Mouse (Mus musculus): Measurements from ENCODE around the gene Sv2b. TPM values are rescaled to one million over a fixed set of nuclear protein-coding genes. Genes with fewer than 3 reads are reported as not detected.

Sv2b gene
- polyA plus RNA-seq, 1 experiment from 2014 or later: 1.1 TPM

- Histone ChIP-seq H3K27ac (no peak overlapping the region), H3K4me1 (replicated peaks) (no peaks in the 10 kb centered on the region), H3K4me2 (replicated peaks) (no peak overlapping the region), H3K9ac (no peak overlapping the region), H3K4me3 (replicated peaks) (no peak overlapping the region), H3K36me3 (no peaks in the 10 kb centered on the region), H3K9me3 (no peaks in the 10 kb centered on the region), H3K27me3 (replicated peaks) (no peaks in the 10 kb centered on the region)
- ATAC-seq: no peak
- 95% methylated on average over 4 of the region's 4 CpGs for WGBS
These were observed 114.7 kb downstream of the Sv2b start for GRCm38 (mm10) chr7:75194158-75194918.

DNA sequence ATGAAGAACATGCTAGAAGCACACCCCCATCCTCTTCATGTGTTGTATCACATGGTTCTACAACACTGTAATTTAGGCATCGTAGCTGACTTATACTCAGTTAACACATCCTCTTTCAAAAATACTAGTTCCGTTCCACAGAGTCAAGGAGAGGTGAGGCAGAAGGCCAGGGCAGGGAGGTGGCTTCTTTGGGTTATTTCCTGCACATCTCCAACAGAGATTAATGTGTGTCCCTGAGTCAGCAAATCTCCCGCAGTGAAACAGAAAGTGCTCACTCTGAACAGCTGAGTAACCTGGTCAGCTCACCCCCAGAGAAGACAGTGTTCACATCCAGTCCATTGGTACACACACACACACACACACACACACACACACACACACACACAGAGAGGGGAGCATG, 118.9 kb downstream of the Sv2b start:
- Histone ChIP-seq H3K27me3 (replicated peaks) (no peaks in the 10 kb centered on the region), H3K4me1 (replicated peaks) (no peaks in the 10 kb centered on the region), H3K27ac (no peak overlapping the region), H3K9ac (no peak overlapping the region), H3K4me3 (replicated peaks) (no peak overlapping the region), H3K9me3 (no peaks in the 10 kb centered on the region), H3K4me2 (replicated peaks) (no peak overlapping the region), H3K36me3 (no peaks in the 10 kb centered on the region)
- 68% methylated on average over 3 of the region's 3 CpGs for WGBS
- ATAC-seq: no peak

DNA sequence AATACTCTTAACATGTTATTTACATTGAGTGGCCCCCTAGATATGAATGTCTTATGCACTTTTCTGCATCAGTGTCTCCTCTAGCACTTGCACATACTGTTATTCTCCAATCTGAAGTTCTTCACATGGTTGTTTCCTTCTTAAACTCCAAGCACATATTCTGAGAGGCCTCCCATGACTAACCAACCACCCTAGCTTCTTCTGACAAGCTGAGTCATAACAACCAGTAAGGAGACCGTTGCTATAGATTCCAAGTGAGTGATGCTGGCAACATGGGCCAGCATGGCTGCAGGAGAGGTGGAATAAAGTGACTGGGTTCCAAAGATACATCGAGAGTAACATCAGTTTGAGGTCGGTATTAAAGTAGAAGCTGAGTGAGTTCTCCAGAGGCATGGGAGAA, 134.0 kb downstream of the Sv2b start:
- H3K27me3 ChIP-seq (replicated peaks): no peaks in the 10 kb centered on the region
- ATAC-seq: no peak
- WGBS: 84% methylated on average over 3 of the region's 3 CpGs
- H3K9me3 ChIP-seq: no peaks in the 10 kb centered on the region
- H3K4me1 ChIP-seq (replicated peaks): no peaks in the 10 kb centered on the region
- no peaks in the 10 kb centered on the region for H3K36me3 ChIP-seq
- no peak overlapping the region for H3K4me3 ChIP-seq (replicated peaks)
- no peak overlapping the region for H3K27ac ChIP-seq
- no peak overlapping the region for H3K9ac ChIP-seq
- no peak overlapping the region for H3K4me2 ChIP-seq (replicated peaks)

DNA sequence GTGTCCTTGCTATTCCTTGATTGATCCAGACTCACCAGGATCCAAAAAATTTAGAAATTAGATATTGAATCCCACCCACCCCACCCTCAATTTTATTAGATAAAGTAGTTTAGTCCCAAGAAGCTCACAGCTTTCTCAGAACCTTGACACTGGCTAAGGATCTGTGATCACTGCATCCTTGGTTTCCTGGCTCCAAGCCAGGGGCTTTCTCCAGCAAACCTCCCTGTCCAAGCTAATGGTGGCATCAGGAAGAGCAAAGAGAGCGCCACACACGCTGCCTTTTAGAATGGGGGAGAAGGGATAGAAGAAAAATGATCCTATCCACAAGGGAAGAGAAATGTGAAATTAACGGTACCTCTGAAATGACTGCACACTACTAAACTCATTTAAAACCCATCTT, 141.6 kb downstream of the Sv2b start:
- no peaks in the 10 kb centered on the region for H3K9me3 ChIP-seq
- H3K4me3 ChIP-seq (replicated peaks): no peak overlapping the region
- no peak for ATAC-seq
- WGBS: 78% methylated on average over 3 of the region's 3 CpGs
- no peaks in the 10 kb centered on the region for H3K27me3 ChIP-seq (replicated peaks)
- no peaks in the 10 kb centered on the region for H3K36me3 ChIP-seq
- no peak overlapping the region for H3K27ac ChIP-seq
- H3K4me1 ChIP-seq (replicated peaks): no peaks in the 10 kb centered on the region
- H3K9ac ChIP-seq: no peak overlapping the region
- no peak overlapping the region for H3K4me2 ChIP-seq (replicated peaks)

DNA sequence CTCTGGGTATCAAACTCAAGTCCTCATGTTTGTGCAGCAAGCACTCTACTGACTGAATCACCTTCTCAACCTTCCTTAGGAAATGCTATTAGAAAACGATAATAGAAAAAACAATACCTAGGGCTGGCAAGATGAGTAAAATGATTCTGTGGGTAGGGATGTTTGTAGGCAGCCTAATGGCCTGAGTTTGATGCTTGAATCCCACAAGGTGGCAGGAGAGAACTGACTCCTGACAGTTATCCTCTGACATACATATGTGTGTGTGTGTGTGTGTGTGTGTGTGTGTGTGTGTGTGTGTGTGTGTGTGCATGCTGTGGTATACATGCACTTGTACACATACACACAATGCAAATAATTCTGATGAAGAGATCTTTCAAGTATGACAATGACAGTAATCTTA, 161.9 kb downstream of the Sv2b start:
- Histone ChIP-seq H3K4me2 (replicated peaks) (no peak overlapping the region), H3K4me1 (replicated peaks) (peaks cover 3% of the 10 kb centered on the region), H3K27me3 (replicated peaks) (no peaks in the 10 kb centered on the region), H3K36me3 (no peaks in the 10 kb centered on the region), H3K9me3 (no peaks in the 10 kb centered on the region), H3K27ac (no peak overlapping the region), H3K9ac (no peak overlapping the region), H3K4me3 (replicated peaks) (no peak overlapping the region)
- ATAC-seq: no peak
- 64% methylated on average over 1 of the region's 1 CpGs for WGBS

- Histone ChIP-seq H3K4me3 (replicated peaks) (no peak overlapping the region), H3K4me1 (replicated peaks) (peaks cover 7% of the 10 kb centered on the region), H3K9me3 (no peaks in the 10 kb centered on the region), H3K4me2 (replicated peaks) (peak overlapping the region; percentile 68; the same call in 1 of the 2 replicates), H3K27me3 (replicated peaks) (no peaks in the 10 kb centered on the region), H3K9ac (no peak overlapping the region), H3K36me3 (no peaks in the 10 kb centered on the region), H3K27ac (no peak overlapping the region)
- no peak for ATAC-seq
- 40% methylated on average over 2 of the region's 2 CpGs for WGBS
These were observed 166.3 kb downstream of the Sv2b start for GRCm38 (mm10) chr7:75142800-75143199.

GRCm38 (mm10) chr7:75141919-75142700, 167.0 kb downstream of the Sv2b start:
- 8% methylated on average over 17 of the region's 17 CpGs for WGBS
- Histone ChIP-seq H3K27me3 (replicated peaks) (no peaks in the 10 kb centered on the region), H3K9me3 (no peaks in the 10 kb centered on the region), H3K4me3 (replicated peaks) (peak overlapping the region; percentile 22), H3K9ac (no peak overlapping the region), H3K36me3 (no peaks in the 10 kb centered on the region), H3K27ac (no peak overlapping the region), H3K4me2 (replicated peaks) (peak overlapping the region; percentile 68), H3K4me1 (replicated peaks) (peaks cover 7% of the 10 kb centered on the region)
- no peak for ATAC-seq

DNA sequence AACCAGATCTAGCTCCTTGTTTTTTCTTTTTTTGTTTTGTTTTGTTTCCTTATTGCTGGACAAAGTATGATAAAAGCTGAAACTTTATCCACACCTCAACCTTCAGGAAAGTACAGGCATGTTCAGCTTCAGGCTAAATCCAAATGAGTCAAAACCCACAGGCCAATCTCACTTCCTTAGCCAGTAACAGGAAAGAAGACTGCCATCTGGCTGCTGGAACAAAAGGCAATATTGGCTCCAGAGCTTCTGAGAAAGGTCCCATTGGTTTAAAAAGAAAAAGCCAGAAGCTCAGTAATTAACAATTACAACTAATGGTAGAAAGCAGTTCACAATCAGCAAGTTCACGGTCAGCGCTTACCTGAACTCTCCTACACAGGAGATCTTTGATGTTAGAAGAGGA, 169.8 kb downstream of the Sv2b start:
- Histone ChIP-seq H3K4me2 (replicated peaks) (no peak overlapping the region), H3K27ac (no peak overlapping the region), H3K27me3 (replicated peaks) (no peaks in the 10 kb centered on the region), H3K9ac (no peak overlapping the region), H3K36me3 (no peaks in the 10 kb centered on the region), H3K4me1 (replicated peaks) (peaks cover 7% of the 10 kb centered on the region), H3K9me3 (no peaks in the 10 kb centered on the region), H3K4me3 (replicated peaks) (no peak overlapping the region)
- WGBS: 90% methylated on average over 2 of the region's 2 CpGs
- ATAC-seq: no peak

GRCm38 (mm10) chr7:75134710-75135617, 174.1 kb downstream of the Sv2b start:
- Histone ChIP-seq H3K27ac (no peak overlapping the region), H3K4me3 (replicated peaks) (no peak overlapping the region), H3K9me3 (no peaks in the 10 kb centered on the region), H3K27me3 (replicated peaks) (no peaks in the 10 kb centered on the region), H3K4me2 (replicated peaks) (no peak overlapping the region), H3K9ac (no peak overlapping the region), H3K36me3 (no peaks in the 10 kb centered on the region), H3K4me1 (replicated peaks) (no peaks in the 10 kb centered on the region)
- peak; percentile 58 for ATAC-seq
- WGBS: 24% methylated on average over 15 of the region's 15 CpGs

GRCm38 (mm10) chr7:75128036-75128435, 181.0 kb downstream of the Sv2b start:
- no peak overlapping the region for H3K9ac ChIP-seq

GRCm38 (mm10) chr7:75124067-75124466, 185.0 kb downstream of the Sv2b start:
- WGBS: 85% methylated on average over 5 of the region's 5 CpGs
- H3K4me2 ChIP-seq (replicated peaks): no peak overlapping the region
- no peak overlapping the region for H3K27ac ChIP-seq
- H3K4me1 ChIP-seq (replicated peaks): no peaks in the 10 kb centered on the region
- H3K4me3 ChIP-seq (replicated peaks): no peak overlapping the region
- no peaks in the 10 kb centered on the region for H3K27me3 ChIP-seq (replicated peaks)
- no peak overlapping the region for H3K9ac ChIP-seq
- no peak for ATAC-seq
- no peaks in the 10 kb centered on the region for H3K9me3 ChIP-seq
- H3K36me3 ChIP-seq: no peaks in the 10 kb centered on the region

More at GRCm38 (mm10) chr7:75128036-75128435, 181.0 kb downstream of the Sv2b start:
- Histone ChIP-seq H3K4me3 (replicated peaks) (no peak overlapping the region), H3K27me3 (replicated peaks) (no peaks in the 10 kb centered on the region), H3K36me3 (no peaks in the 10 kb centered on the region), H3K4me2 (replicated peaks) (no peak overlapping the region), H3K4me1 (replicated peaks) (no peaks in the 10 kb centered on the region), H3K9me3 (no peaks in the 10 kb centered on the region), H3K27ac (no peak overlapping the region)
- WGBS: 88% methylated on average over 4 of the region's 4 CpGs
- no peak for ATAC-seq
